Mouse (Mus musculus) embryo, embryonic 9.5 days (tissue): ENCODE measurements around the gene Slc24a4.
"Not testable (repeated sequence)": the region's sequence is repeated elsewhere in the genome, so short reads cannot be mapped to it uniquely, and the experiment has no call there.

Source experiments
- DNase-seq: peaks from one replicate; pipeline ENCODE4 v3.0.0-alpha.2; 2017; ENCODE audit errors: extremely low spot score

Gene Slc24a4

DNA sequence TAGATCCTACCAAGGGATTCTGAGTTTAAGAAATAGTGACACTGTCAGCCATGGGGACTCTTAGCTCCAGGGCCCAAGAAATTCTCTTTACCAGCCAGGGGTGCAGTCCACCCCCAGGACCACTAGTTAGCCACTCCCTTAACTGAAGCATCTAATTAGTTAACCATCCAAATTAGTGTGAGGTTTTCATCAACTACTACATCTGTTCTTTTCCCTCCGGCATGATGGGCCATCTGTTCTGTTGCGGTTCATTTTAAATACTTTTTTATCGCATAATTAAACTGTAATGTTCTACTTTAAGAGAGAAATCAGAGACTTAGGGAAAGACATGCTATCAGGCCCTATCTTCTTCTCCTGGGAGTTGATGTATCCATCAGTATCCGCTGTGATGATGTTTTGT lies 121.8 kb downstream of the Slc24a4 start:
- no peak for DNase-seq

DNA sequence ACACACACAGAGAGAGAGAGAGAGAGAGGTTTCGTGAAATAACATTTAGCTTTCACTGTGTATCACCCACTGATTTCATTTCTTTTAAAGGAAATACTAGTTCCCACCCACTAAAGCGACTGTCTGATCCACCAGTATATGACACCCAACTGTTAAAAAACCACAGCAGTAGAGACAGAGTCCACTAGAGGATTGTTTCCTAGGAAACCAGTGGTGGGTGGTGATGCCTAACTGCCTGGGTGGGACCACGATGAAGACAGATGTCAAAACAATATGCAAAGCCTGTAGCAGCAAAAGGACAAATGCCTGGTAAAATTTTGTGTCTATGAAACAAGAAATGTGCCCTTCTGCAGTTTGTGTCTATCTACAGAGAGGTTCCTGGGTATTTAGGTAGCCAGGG lies 122.5 kb downstream of the Slc24a4 start:
- DNase-seq, result no peak

DNA sequence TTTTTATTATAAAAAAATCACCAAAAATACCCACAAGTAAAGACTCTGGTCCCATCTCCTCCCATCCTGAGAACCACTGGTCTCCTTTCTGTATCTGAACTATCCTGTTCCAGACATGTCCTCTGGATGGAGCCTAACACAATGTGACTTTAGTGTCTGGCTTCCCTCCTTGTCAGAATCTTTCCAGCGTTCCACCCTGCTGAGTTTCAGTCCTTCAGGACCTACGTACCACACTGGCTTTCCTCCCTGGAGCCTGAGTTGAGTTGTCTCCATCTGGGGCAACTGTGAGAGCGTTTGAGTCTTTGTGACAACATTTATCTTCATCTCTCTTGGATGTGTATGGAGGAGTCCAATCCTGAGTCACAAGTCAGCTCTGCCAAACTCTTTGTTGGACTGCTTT lies 123.5 kb downstream of the Slc24a4 start:
- no peak for DNase-seq

DNA sequence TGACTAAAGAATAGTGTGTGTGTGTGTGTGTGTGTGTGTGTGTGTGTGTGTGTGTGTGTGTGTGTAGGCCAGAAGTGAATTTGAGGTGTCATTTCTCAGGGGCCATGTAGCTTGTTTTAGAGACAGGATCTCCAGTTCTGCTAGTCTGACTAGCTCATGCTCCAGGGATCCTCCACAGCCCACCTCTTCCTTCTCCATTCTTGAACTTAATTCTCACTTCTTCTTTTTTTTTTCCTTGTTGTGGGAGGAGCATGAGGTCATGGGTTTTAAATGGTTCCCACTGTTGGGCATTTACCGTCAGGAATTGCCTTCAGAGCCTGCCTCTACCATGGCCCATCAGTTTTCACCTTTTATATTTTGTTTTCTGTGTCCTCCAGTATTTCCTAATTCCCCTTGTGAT lies 124.0 kb downstream of the Slc24a4 start:
- no peak for DNase-seq

DNA sequence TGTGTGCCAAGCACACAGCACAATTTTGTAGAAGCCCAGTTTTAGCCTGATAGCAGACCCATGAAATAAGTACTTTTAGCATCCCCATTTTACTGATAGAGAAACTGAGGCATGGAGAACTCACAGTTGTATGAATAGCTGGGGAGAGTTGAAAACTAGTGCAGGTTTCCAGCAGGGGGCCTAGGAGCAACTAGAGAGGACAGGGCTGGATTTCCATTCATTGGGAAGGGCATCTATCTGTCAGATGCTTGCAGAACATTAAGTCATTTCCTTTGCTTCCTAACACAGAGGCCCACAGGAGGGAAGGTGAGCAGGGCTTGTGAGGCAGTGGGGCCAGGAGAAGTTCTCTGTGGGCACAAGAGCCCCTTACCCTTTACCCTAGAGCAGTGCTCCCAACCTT lies 126.5 kb downstream of the Slc24a4 start:
- DNase-seq, result no peak

DNA sequence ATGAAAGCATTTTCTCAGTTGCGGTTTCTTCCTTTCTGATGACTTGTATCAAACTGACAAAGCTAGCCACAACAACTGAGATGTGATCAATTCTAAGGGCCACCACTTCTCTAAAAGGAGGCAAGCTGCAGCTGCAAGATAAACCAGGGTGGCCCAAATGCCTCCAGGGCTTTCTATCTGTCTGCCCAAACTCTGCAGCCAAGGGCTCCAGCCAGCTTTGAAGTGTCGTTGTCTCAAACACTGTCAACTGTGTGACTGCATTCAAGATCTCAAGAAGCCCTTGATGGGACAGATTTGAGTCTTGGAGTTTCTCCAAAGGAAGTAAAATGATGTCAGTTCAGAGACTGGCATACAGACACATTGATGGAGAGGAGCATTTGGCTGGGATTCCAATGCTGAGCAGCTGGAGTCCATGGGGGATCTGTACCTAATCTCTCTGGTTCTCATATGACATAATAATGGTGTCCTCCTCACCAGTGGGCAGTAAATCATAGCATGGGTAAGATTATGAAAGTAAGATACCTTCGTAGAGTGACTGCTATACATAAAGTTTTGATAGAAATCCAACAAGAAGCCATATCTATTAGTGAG lies 130.1 kb downstream of the Slc24a4 start:
- DNase-seq, result no peak

DNA sequence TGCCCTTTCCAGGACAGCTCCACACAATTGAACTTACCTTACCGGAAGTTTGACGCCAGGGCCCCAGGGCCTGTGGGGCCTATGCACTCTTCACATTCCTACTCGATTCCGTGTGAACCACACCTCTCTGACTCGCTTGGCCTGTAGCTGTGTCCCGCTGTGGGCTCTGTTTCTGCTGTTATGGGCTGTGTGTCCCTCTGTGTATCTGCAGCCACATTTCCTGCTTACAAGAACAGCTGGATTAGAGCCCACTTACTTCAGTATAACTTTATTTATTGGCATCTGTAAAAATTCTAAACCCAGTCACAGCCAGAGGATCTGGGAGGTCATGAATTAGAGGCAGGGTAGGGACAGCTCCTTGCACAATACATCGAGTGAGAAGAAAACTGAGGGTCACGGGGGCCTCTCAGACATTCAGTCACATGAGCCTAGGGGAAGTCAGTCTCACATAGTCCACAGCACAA lies 133.4 kb downstream of the Slc24a4 start:
- DNase-seq, result peak; percentile 38

DNA sequence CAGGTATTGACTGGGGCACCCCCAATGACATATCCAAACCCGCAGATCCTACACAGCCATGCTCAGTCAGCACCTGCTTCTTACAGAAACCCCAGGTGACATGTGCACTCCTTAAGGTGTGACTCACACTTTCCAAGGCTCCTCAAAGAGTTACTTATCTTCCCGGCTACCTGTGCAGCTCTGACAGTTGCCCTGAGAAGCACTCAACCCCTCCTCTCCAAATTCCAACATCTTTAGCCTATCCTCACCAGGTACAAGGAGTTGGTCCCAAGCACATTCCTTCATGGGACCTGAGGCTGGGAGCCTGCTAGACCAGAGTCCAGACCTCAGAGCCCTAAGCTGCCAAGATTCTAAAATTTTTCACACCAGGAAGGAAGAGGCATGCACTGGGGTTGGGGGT lies 134.3 kb downstream of the Slc24a4 start:
- DNase-seq, result no peak

DNA sequence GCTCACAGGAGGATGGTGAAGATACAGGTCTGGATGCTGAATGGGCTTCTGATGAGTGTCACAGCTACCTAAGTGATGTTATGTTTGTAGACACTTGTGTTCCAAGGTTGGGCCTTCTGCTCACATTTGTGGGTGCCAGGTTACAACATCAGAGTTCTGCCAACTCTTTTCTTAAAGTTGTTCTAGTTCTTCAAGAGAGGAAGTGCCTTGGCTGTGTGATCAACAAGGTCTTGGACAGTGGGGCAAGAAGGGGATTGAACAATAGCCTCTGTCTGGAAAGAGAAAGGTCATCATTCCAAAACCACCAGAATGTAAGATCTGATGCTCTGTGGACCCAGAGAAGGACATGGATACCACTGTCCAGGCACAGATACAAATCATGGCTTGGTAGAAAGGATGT lies 134.7 kb downstream of the Slc24a4 start:
- no peak for DNase-seq

DNA sequence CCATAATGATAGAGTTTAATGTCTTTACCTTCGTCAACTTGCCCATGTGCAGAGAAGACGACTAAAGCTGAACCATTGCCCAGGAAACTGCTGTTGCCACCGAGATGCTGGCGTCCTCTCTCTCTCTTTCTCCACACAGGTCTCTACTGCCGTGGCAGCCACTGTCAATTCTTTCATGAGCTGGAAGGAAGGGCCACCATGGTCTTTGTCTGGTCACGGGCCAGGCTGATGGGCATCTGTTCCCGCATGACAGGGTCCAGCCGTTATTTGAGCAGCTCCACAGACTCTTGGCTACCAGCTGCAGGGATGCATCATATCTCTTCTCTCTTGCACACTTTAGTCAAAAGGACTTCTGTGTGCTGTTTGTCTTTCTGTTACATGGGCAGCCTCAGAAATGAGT lies 137.9 kb downstream of the Slc24a4 start:
- DNase-seq, result no peak

DNA sequence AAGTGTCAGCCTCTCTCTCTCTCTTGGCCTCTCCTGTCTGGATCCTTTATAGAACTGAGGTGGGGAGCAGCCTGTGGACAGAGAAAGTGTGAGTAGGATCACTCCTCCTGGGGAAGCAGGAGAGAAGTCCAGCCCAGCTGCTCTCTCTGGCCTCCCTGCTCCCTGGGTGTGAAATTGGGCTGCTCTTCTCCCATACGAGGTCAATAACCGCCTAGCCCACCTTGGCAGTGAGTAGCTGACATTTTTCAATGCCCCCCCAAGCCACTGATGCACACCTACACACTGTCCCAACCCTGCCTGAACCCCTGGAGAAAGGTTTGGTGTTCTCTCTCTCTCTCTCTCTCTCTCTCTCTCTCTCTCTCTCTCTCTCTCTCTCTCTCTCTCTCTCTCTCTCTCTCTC lies 140.6 kb downstream of the Slc24a4 start:
- no peak for DNase-seq

DNA sequence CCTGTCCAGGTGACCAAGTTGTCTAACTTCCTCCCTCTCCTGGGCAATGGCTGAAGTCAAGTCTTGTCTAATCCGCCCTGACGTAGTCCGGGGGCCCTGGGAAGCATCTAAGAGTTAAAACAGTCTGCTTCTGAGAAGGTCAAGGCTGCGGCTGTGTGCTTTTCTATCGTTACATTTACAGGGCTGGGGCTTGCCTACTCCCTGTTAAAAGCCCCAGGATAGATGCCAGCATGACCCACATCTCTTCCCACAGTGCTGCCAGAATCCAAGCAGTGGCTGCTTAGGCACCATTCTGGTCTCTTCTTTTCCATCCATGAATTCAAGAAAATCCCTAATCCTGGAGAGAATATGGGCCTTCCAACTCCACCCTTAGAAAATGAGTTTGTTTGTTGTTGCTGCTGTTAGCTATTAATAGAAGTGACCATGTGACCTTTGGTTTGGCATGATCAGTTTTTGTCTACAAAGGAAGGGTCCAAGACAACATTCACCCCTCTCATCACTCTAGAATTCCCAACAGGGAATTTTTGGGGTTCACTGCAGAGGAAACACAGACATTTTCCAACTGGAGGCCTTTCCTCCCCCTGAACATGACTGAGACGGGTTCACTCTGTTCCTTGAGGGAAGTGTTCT lies 142.4 kb downstream of the Slc24a4 start:
- no peak for DNase-seq

DNA sequence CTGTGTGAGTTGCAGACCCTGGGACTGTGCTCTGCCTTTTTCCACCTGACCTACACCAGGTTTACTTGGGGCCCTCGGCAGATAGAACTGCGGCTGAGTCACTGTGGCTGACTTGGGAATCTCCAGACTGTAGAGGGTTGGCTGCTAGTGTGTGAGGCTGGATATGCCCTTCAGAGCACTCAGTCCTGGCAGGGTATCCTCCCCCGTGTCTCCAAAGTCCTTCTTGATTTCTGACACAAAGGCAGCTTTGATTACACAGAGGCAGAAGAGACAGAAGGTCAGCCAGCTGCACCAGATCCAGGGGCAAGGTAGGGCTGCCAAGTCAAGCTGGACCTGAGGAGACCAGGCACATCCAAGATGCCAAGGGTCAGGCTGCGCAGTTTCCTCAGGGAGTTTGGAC lies 142.9 kb downstream of the Slc24a4 start:
- DNase-seq, result no peak

DNA sequence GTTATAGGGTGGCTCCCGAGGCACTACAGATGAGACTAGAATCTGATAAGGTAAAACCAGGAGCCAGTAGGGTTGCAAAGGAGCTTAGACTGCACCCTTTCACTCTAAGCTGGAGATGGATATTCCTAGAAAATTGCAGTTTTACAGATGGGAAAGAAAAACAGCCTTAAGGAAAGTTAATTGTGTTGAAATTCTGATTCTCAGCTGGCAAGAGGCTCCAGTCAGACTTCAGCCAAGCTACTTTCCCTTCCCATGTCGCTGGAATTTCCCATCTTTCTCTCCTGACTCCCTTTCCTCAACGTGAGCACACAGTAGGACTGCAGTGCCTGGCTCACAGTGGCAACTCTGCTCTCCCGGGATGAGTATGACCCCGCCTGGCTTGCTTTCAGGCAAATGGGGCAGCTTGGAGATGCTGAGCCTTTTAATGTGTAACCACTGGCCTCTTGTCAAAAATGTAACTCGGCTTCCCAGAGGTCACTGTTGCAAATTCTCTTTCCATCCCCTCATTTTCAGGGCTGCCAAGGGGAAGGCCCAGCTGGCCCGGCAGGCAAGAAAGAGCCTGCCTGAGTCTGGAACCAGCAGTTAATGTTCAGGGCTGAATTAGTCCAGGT lies 147.4 kb downstream of the Slc24a4 start:
- DNase-seq, result no peak

DNA sequence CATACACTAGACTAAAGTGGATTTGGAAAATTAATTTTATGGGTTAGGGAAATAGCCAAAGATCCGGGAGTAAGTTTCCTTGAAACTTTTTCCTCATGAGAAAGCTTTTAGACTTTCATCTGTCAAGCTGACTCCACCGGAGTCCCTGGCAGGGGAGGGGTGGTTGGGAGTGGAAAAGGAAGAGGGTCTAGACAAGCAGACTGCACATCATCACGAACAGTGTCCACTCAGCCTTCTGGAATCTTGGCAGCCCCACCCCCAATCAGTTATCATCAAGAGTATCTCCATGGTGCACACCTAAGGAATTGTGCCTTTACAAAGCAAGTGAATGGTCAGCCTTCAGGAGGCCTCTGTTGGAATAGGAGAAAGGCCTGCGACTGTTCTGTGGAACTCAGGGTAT lies 151.8 kb downstream of the Slc24a4 start:
- not testable (repeated sequence) for DNase-seq

DNA sequence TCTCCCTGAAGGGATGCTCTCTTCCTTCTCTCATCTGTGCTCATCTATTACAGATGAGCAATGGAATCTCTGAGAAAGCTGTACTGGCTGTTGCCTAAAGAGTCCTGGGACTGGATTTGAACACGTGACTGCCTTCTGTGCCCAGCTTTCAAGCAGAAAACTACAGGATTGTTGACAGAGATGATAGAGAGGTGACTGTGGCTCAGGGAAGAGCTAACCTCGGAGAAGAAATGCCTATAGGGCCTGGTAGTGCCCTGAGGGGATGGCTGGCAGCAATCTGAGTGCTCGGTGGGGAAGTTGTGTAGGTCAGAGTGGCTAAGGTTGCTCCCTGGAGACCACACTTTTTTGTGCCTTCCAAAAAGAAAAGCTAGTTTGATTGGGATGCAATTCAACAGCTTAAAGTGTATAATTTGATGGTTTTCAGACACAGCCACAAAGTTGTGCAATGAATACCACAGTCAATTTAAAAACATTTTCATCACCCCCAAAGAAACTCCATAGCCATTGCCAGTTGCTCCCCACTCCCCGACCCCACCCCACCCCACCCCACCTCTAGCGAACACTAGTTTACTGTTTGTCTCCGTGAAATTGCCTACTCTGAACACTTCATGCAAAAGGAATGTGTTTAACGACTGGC lies 152.5 kb downstream of the Slc24a4 start:
- DNase-seq, result no peak

DNA sequence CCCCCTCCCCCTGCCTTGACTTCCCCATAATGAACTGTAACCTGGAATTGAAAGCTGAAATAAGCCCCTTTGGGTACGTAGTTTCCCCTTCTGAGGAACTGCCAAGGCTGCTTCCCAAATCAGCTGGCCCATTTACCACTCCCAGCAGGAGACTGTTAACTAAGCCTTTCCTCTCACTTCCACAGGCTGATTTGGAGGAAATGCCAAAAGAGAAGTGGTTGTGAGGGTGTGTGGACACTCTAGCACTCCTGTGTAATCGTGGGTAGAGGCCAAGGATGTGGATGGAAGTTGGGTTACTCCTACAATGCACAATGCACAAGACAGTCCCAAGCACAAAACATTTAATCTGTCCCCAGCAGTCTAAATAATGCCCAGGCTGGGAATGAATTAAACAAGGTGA lies 153.6 kb downstream of the Slc24a4 start:
- DNase-seq, result no peak

DNA sequence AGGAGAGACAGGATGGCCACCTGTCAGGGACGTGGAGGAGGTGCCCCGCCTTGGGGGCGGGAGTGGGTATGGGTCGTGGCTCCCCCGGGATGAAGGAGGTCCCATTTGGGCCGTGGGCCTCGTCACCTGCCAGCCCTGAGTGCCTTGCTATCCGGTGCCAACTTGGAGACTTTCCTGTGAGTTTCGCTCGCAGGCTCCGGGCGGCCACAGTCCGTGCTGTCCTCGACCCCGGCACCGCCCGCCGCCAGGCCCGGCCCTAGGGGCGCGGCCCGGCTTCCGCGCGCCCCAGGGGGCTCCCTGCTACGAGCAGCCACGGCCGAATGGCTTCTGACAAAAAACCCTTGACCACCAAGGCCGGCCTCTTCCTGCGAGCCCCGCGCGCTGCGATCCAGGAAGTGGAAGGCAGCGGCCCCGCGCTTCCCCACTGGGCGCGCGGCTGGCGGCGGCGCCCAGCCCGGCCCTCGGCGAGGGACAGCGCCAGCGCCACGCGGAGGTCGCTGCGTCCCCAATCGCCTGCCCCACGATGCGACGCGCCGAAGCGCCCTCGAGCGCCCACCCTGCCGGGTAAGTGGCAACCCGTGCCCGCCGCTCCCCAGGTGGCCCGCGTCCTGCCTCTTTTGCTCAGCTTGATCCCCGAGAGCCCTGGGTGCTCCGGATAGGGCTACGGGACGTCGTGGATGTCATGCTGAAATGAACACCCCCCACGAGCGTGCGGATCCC lies 154.4 kb downstream of the Slc24a4 start, which contains the start of gene Rin3:
Gene Rin3, plus strand, starts transcription at position 286 of the 720 bp plus-strand sequence.
- DNase-seq, result peak; percentile 54

DNA sequence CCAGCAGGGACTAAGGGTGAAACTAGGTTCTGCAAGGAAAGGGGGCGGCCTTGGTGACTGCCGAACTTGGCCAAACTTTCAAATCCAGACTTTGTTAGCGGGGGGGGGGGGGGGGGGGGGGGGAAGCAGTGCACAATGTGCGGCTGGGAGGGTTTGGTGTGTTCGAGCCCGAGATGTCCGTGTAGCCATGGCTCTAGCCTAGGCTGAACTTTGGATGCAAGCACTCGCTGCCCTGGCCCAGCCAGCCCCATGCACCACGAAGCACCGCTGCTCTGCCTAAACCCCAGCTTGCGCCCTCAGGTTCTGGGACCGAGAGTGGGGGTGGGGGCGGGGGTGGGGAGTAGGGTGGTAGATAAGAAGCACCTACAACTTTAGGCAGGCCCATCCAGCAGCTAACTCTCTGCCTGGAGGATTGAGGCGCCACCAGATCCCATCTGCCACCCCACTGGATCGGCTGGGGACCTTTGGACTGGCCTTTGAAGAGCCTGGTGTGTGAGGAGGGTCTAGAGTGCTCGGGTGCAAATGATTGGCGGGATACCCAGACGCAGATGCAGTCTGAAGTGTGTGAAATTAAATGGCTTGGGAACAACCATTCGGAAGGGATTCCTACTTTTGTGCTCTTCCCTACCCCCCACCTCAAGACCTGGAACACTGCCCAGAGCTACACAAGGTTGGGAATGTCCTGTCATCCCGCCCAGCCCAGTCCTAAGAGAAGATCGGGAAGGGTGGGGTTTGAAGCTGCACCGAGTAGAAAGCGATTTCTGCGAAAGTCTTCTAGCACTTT lies 155.1 kb downstream of the Slc24a4 start:
- peak; percentile 40 for DNase-seq

DNA sequence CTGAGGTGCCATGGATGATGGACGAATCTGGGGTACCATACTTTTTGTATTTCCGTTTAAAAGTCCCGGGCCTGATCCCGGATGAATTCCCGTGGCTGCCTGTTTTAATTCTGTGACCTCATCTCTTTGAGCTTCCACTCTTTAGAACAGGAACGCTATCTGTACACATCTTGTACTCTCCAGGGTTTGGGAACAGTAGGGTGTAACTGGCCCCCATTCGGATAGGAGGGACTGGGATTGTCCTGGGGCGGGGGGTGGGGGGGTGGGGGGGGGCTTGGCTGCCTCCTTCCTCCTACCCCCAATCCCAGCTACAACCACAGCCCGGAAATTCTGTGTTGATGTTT lies 155.7 kb downstream of the Slc24a4 start:
- DNase-seq, result no peak

DNA sequence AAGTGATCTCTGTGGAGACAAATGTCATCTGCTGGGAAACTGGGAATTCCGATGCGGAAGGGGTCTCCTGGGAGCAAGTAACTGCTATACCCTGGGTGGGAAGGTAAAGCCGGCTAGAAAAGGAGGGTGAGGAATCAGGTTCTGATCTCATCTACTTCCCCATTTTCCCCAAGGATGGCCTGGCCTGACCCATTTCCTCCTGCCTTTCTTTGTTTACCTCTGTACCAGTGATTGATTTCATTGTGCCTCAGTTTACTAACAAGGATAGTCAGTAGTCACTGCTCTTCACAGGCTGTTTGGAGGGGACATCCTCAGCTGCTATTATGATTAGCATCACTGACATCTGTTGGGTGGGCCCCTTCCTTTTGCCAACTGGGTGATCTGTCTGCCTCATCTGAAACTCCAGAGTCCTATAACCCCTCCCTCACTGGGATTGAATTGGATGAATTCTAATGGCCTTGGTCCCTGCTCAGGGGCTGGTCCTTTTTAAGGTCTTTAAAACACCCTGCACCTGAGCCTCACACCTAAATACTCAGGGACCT lies 156.2 kb downstream of the Slc24a4 start:
- no peak for DNase-seq
